Mouse (Mus musculus): ENCODE data around the gene Nutm1. TPM values are rescaled to one million over a fixed set of nuclear protein-coding genes. Genes with fewer than 3 reads are reported as not detected.
A peak's percentile ranks its signal among the peaks of the same experiment; 100 is the strongest.

Gene Nutm1
- polyA plus RNA-seq, 1 experiment from 2014 or later = not detected

GRCm38 (mm10) chr2:112232623-112233022, 26.5 kb downstream of the Nutm1 start:
- WGBS = 83% methylated on average over 1 of the region's 1 CpGs

DNA sequence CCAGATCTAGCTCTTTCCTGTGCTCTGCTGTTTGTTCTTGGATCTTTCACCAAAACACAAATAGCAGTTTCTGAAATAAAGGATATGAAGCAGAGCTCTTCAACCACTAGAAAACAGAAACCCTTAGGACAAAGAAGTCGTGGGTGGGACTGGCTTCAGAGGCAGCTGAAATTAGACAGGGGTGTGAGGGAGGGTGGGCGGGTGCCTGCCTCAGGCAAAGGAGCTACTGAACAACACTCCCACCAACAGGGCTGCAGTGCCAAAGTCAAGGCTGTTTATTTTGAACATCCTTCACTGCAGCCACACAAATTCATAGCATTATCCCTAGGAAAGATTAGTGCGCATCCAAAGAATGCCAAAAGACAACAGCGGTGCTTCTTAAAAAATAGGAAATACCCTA, 34.7 kb downstream of the Nutm1 start:
- Histone ChIP-seq H3K27me3 (no peaks in the 10 kb centered on the region), H3K9ac (no peak overlapping the region), H3K36me3 (no peaks in the 10 kb centered on the region), H3K27ac (no peak overlapping the region), H3K4me2 (no peak overlapping the region), H3K9me3 (no peaks in the 10 kb centered on the region), H3K4me3 (no peak overlapping the region), H3K4me1 (no peaks in the 10 kb centered on the region)
- no peak for ATAC-seq (ENCODE audit: insufficient number of reproducible peaks, insufficient read depth, low FRiP score, low TSS enrichment, low read depth)
- 50% methylated on average over 4 of the region's 4 CpGs for WGBS

More at GRCm38 (mm10) chr2:112232623-112233022, 26.5 kb downstream of the Nutm1 start:
- no peaks in the 10 kb centered on the region for H3K36me3 ChIP-seq
- H3K4me2 ChIP-seq = no peak overlapping the region
- no peak overlapping the region for H3K9ac ChIP-seq
- no peaks in the 10 kb centered on the region for H3K27me3 ChIP-seq
- H3K27ac ChIP-seq = no peak overlapping the region
- no peaks in the 10 kb centered on the region for H3K9me3 ChIP-seq
- no peaks in the 10 kb centered on the region for H3K4me1 ChIP-seq
- H3K4me3 ChIP-seq = no peak overlapping the region
- no peak for ATAC-seq (ENCODE audit: insufficient number of reproducible peaks, insufficient read depth, low FRiP score, low TSS enrichment, low read depth)

- H3K9ac ChIP-seq = no peak overlapping the region
- no peak overlapping the region for H3K27ac ChIP-seq
- H3K9me3 ChIP-seq = no peaks in the 10 kb centered on the region
- no peaks in the 10 kb centered on the region for H3K36me3 ChIP-seq
- no peaks in the 10 kb centered on the region for H3K4me1 ChIP-seq
- WGBS = 73% methylated on average over 5 of the region's 5 CpGs
- ATAC-seq (ENCODE audit: insufficient number of reproducible peaks, insufficient read depth, low FRiP score, low TSS enrichment, low read depth) = no peak
- no peak overlapping the region for H3K4me2 ChIP-seq
- no peak overlapping the region for H3K4me3 ChIP-seq
- H3K27me3 ChIP-seq = no peaks in the 10 kb centered on the region
These were observed 36.5 kb downstream of the Nutm1 start for GRCm38 (mm10) chr2:112222607-112223006.

DNA sequence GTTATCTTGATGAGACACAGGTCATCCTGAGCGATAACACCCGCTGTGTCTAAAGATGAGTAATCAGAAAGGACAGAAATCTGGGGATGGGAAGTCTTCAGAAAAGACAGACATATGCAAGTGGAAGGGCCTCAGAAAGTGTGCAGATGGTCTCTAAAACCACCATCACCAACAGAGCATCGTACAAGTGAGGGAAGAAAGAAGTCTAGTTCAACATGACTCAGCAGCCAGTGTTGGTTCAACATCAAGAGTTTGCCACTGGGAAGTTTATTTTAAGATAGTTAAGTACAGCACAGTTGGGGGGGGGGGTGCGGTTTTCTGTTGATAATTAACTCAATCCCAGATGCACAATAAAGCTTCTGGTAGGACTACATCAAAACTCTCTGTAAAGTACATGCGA, 38.2 kb downstream of the Nutm1 start:
- no peak overlapping the region for H3K4me2 ChIP-seq
- ATAC-seq (ENCODE audit: insufficient number of reproducible peaks, insufficient read depth, low FRiP score, low TSS enrichment, low read depth) = no peak
- no peak overlapping the region for H3K27ac ChIP-seq
- H3K4me1 ChIP-seq = no peaks in the 10 kb centered on the region
- H3K36me3 ChIP-seq = no peaks in the 10 kb centered on the region
- H3K9ac ChIP-seq = no peak overlapping the region
- H3K9me3 ChIP-seq = no peaks in the 10 kb centered on the region
- H3K4me3 ChIP-seq = no peak overlapping the region
- H3K27me3 ChIP-seq = no peaks in the 10 kb centered on the region
- 87% methylated on average over 5 of the region's 5 CpGs for WGBS

DNA sequence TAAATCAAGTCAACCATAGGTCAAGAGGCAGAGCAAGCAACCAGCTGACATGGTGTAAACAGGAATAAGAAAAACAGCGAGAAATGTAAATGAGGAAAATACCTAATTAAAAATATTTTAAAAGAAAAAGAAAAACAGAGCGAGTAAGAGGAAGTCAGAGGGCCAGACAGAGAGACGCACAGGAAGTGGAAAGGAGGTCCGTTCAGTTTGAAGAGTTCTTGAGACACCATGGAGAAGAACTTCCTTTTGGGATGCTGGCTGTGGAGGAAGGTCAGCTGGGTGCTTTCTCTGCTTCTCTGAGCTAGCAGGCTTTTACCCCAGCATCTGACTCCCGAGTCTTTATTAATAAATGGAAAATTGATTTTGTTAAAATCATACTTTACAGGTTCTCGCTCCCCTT, 41.5 kb downstream of the Nutm1 start:
- no peaks in the 10 kb centered on the region for H3K36me3 ChIP-seq
- no peak overlapping the region for H3K4me3 ChIP-seq
- H3K9ac ChIP-seq = no peak overlapping the region
- H3K4me1 ChIP-seq = no peaks in the 10 kb centered on the region
- H3K9me3 ChIP-seq = no peaks in the 10 kb centered on the region
- no peak for ATAC-seq (ENCODE audit: insufficient number of reproducible peaks, insufficient read depth, low FRiP score, low TSS enrichment, low read depth)
- H3K4me2 ChIP-seq = no peak overlapping the region
- no peaks in the 10 kb centered on the region for H3K27me3 ChIP-seq
- WGBS = 77% methylated on average over 6 of the region's 6 CpGs
- H3K27ac ChIP-seq = no peak overlapping the region

DNA sequence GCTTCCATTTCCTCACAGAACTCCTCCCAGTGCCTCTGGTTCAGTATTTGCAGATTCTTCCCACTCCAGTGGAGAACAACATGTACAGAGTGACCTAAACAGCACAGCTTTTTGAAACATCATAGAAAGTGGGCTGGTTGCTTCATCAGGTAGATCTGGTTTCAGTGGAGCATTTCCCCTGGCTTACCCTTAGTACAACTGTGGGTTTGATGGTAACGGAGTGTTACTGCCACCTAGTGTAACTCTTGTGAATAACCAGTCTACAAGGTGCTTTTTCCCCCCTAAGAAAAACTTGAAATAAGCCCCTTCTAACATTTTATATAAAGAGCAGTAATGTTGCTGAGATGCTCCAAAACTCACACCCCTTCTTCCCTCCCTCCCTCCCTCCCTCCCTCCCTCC, 43.1 kb downstream of the Nutm1 start:
- H3K4me3 ChIP-seq = no peak overlapping the region
- no peaks in the 10 kb centered on the region for H3K4me1 ChIP-seq
- no peaks in the 10 kb centered on the region for H3K9me3 ChIP-seq
- no peak overlapping the region for H3K27ac ChIP-seq
- no peak overlapping the region for H3K4me2 ChIP-seq
- H3K36me3 ChIP-seq = no peaks in the 10 kb centered on the region
- H3K27me3 ChIP-seq = no peaks in the 10 kb centered on the region
- 7% methylated on average over 1 of the region's 1 CpGs for WGBS
- ATAC-seq (ENCODE audit: insufficient number of reproducible peaks, insufficient read depth, low FRiP score, low TSS enrichment, low read depth) = no peak
- H3K9ac ChIP-seq = no peak overlapping the region

GRCm38 (mm10) chr2:112210699-112211098, 48.4 kb downstream of the Nutm1 start:
- ATAC-seq (ENCODE audit: insufficient number of reproducible peaks, insufficient read depth, low FRiP score, low TSS enrichment, low read depth) = no peak
- H3K4me1 ChIP-seq = no peaks in the 10 kb centered on the region
- H3K9ac ChIP-seq = no peak overlapping the region
- no peak overlapping the region for H3K27ac ChIP-seq
- H3K9me3 ChIP-seq = no peaks in the 10 kb centered on the region
- no peaks in the 10 kb centered on the region for H3K36me3 ChIP-seq
- 88% methylated on average over 2 of the region's 2 CpGs for WGBS
- no peaks in the 10 kb centered on the region for H3K27me3 ChIP-seq
- no peak overlapping the region for H3K4me2 ChIP-seq
- no peak overlapping the region for H3K4me3 ChIP-seq

- Histone ChIP-seq H3K4me1 (no peaks in the 10 kb centered on the region), H3K27me3 (no peaks in the 10 kb centered on the region), H3K4me2 (no peak overlapping the region), H3K9ac (no peak overlapping the region), H3K9me3 (no peaks in the 10 kb centered on the region), H3K36me3 (no peaks in the 10 kb centered on the region), H3K27ac (no peak overlapping the region), H3K4me3 (no peak overlapping the region)
- no peak for ATAC-seq (ENCODE audit: insufficient number of reproducible peaks, insufficient read depth, low FRiP score, low TSS enrichment, low read depth)
- WGBS = 76% methylated on average over 6 of the region's 6 CpGs
These were observed 48.9 kb downstream of the Nutm1 start for GRCm38 (mm10) chr2:112210142-112210541.

- Histone ChIP-seq H3K4me2 (no peak overlapping the region), H3K27me3 (no peaks in the 10 kb centered on the region), H3K4me1 (no peaks in the 10 kb centered on the region), H3K9ac (no peak overlapping the region), H3K36me3 (no peaks in the 10 kb centered on the region), H3K9me3 (no peaks in the 10 kb centered on the region), H3K4me3 (no peak overlapping the region), H3K27ac (no peak overlapping the region)
- ATAC-seq (ENCODE audit: insufficient number of reproducible peaks, insufficient read depth, low FRiP score, low TSS enrichment, low read depth) = 0 out of 2 replicates have a peak, but pooled peaks have one; percentile 52
- 45% methylated on average over 6 of the region's 6 CpGs for WGBS
These were observed 56.0 kb downstream of the Nutm1 start for GRCm38 (mm10) chr2:112203056-112203455.

Other genes with a start within 250 kb of the Nutm1 start
- not detected in 2 replicates for gene Olfr1310, start 246.6 kb downstream of the Nutm1 start, polyA plus RNA-seq (2015; fragmentation: Nextera tagmentation; extraction: Ambion mirVana)
- gene Olfr1311, start 234.9 kb downstream of the Nutm1 start, polyA plus RNA-seq (2015; fragmentation: Nextera tagmentation; extraction: Ambion mirVana) = not detected in 2 replicates
- gene Olfr1312, start 209.1 kb downstream of the Nutm1 start, polyA plus RNA-seq (2015; fragmentation: Nextera tagmentation; extraction: Ambion mirVana) = not detected in 2 replicates
- not detected in 2 replicates for gene Olfr1313, start 181.4 kb downstream of the Nutm1 start, polyA plus RNA-seq (2015; fragmentation: Nextera tagmentation; extraction: Ambion mirVana)
- not detected in 2 replicates for gene Olfr1314, start 162.5 kb downstream of the Nutm1 start, polyA plus RNA-seq (2015; fragmentation: Nextera tagmentation; extraction: Ambion mirVana)
- gene Olfr1315-ps1, start 143.9 kb downstream of the Nutm1 start, polyA plus RNA-seq (2015; fragmentation: Nextera tagmentation; extraction: Ambion mirVana) = not detected in 2 replicates
- not detected in 2 replicates for gene Olfr1316, start 124.3 kb downstream of the Nutm1 start, polyA plus RNA-seq (2015; fragmentation: Nextera tagmentation; extraction: Ambion mirVana)
- not detected in 2 replicates for gene Olfr1317, start 119.0 kb downstream of the Nutm1 start, polyA plus RNA-seq (2015; fragmentation: Nextera tagmentation; extraction: Ambion mirVana)
- not detected in 2 replicates for gene Olfr1318, start 105.1 kb downstream of the Nutm1 start, polyA plus RNA-seq (2015; fragmentation: Nextera tagmentation; extraction: Ambion mirVana)
- 15.3 and 15.4 TPM in 2 replicates for gene Lpcat4, start 19.8 kb downstream of the Nutm1 start, polyA plus RNA-seq (2015; fragmentation: Nextera tagmentation; extraction: Ambion mirVana)
- 196 and 214 TPM in 2 replicates for gene Nop10, start 2.6 kb upstream of the Nutm1 start, polyA plus RNA-seq (2015; fragmentation: Nextera tagmentation; extraction: Ambion mirVana)
- gene Slc12a6, start 6.5 kb upstream of the Nutm1 start, polyA plus RNA-seq (2015; fragmentation: Nextera tagmentation; extraction: Ambion mirVana) = 11.0 and 11.9 TPM in 2 replicates
- gene Gm21985, start 7.0 kb upstream of the Nutm1 start, polyA plus RNA-seq (2015; fragmentation: Nextera tagmentation; extraction: Ambion mirVana) = not detected in 2 replicates
- 104 and 111 TPM in 2 replicates for gene Emc4, start 108.7 kb upstream of the Nutm1 start, polyA plus RNA-seq (2015; fragmentation: Nextera tagmentation; extraction: Ambion mirVana)
- 46.6 and 47.7 TPM in 2 replicates for gene Katnbl1, start 119.9 kb upstream of the Nutm1 start, polyA plus RNA-seq (2015; fragmentation: Nextera tagmentation; extraction: Ambion mirVana)
- 14.9 and 15.8 TPM in 2 replicates for gene Emc7, start 195.7 kb upstream of the Nutm1 start, polyA plus RNA-seq (2015; fragmentation: Nextera tagmentation; extraction: Ambion mirVana)
- gene Chrm5, start 221.5 kb upstream of the Nutm1 start, polyA plus RNA-seq (2015; fragmentation: Nextera tagmentation; extraction: Ambion mirVana) = not detected in 2 replicates
- gene Aven, start 233.7 kb upstream of the Nutm1 start, polyA plus RNA-seq (2015; fragmentation: Nextera tagmentation; extraction: Ambion mirVana) = 5.3 and 6.5 TPM in 2 replicates